Mouse (Mus musculus) forelimb bud, embryonic 11.5 days (tissue): ENCODE measurements around the gene Snx25.
"Not testable (repeated sequence)": the region's sequence is repeated elsewhere in the genome, so short reads cannot be mapped to it uniquely, and the experiment has no call there.

Experiments
- DNase-seq: peaks from one replicate; pipeline ENCODE4 v3.0.0-alpha.2; 2012; ENCODE audit warnings: low read depth, low spot score

The Snx25 gene

GRCm38 (mm10) chr8:46137843-46138596 is 13.9 kb downstream of the Snx25 start:
- DNase-seq: no peak

- no peak for DNase-seq
These were observed 14.6 kb downstream of the Snx25 start for GRCm38 (mm10) chr8:46137336-46137735.

- DNase-seq: not testable (repeated sequence)
These were observed 16.4 kb downstream of the Snx25 start for GRCm38 (mm10) chr8:46135546-46135945.

GRCm38 (mm10) chr8:46130426-46130825 is 21.5 kb downstream of the Snx25 start:
- no peak for DNase-seq

- no peak for DNase-seq
These were observed 29.5 kb downstream of the Snx25 start for GRCm38 (mm10) chr8:46122498-46122897.

- DNase-seq: no peak
These were observed 32.8 kb downstream of the Snx25 start for GRCm38 (mm10) chr8:46119176-46119575.

GRCm38 (mm10) chr8:46117172-46117571 is 34.8 kb downstream of the Snx25 start:
- DNase-seq: no peak

- DNase-seq: not testable (repeated sequence)
These were observed 38.4 kb downstream of the Snx25 start for GRCm38 (mm10) chr8:46113421-46114170.

- DNase-seq: no peak
These were observed 44.3 kb downstream of the Snx25 start for GRCm38 (mm10) chr8:46107690-46108089.

- no peak for DNase-seq
These were observed 48.5 kb downstream of the Snx25 start for GRCm38 (mm10) chr8:46103434-46103833.

GRCm38 (mm10) chr8:46092667-46093360 is 59.1 kb downstream of the Snx25 start:
- DNase-seq: no peak

- no peak for DNase-seq
These were observed 68.8 kb downstream of the Snx25 start for GRCm38 (mm10) chr8:46083141-46083540.

GRCm38 (mm10) chr8:46081030-46081429 is 70.9 kb downstream of the Snx25 start:
- DNase-seq: no peak

GRCm38 (mm10) chr8:46078866-46079265 is 73.1 kb downstream of the Snx25 start:
- no peak for DNase-seq

- DNase-seq: no peak
These were observed 76.7 kb downstream of the Snx25 start for GRCm38 (mm10) chr8:46075223-46075622.

GRCm38 (mm10) chr8:46073540-46074140 is 78.3 kb downstream of the Snx25 start:
- DNase-seq: no peak

GRCm38 (mm10) chr8:46072798-46073197 is 79.2 kb downstream of the Snx25 start:
- no peak for DNase-seq

GRCm38 (mm10) chr8:46040260-46040659 is 111.7 kb downstream of the Snx25 start:
- DNase-seq: no peak

GRCm38 (mm10) chr8:46039666-46040065 is 112.3 kb downstream of the Snx25 start:
- no peak for DNase-seq

- no peak for DNase-seq
These were observed 115.7 kb downstream of the Snx25 start for GRCm38 (mm10) chr8:46036217-46036616.

GRCm38 (mm10) chr8:46024392-46024791 is 127.6 kb downstream of the Snx25 start:
- no peak for DNase-seq

- no peak for DNase-seq
These were observed 129.2 kb downstream of the Snx25 start for GRCm38 (mm10) chr8:46022758-46023157.
